Mouse (Mus musculus) liver, postnatal 0 days (tissue): ENCODE results near the gene Srpx2. TPM values are rescaled to one million over a fixed set of nuclear protein-coding genes. Genes with fewer than 3 reads are reported as not detected.

ENCODE experiments used
- ATAC-seq: fragments of 200-750 bp; cut with Nextera tagmentation; 2 replicates; pipeline ENCODE4 v1.8.0; 2017; ENCODE audit warnings: mild to moderate bottlenecking, moderate library complexity
- DNase-seq: peaks from one replicate; pipeline ENCODE4 v3.0.0-alpha.2; 2016
- H3K27ac ChIP-seq: fragments of 300-500 bp; sonication (generic); 2 replicates; pipeline ENCODE4 v1.5.1; 2014; ENCODE audit warnings: antibody characterized with exemption, moderate library complexity, mild to moderate bottlenecking, low read depth
- H3K27me3 ChIP-seq: fragments of 300-500 bp; sonication (generic); 2 replicates; pipeline ENCODE4 v1.6.1; 2014; ENCODE audit warnings: low read length, control low read depth, mixed read lengths; ENCODE audit not compliant: insufficient read depth
- H3K36me3 ChIP-seq: fragments of 300-500 bp; sonication (generic); replicated peaks from 2 replicates; pipeline ENCODE4 v1.6.1; 2014; ENCODE audit warnings: mild to moderate bottlenecking, control low read depth, low read length, moderate library complexity, mixed read lengths; ENCODE audit not compliant: insufficient read depth
- H3K4me1 ChIP-seq: fragments of 300-500 bp; sonication (generic); 2 replicates; pipeline ENCODE4 v1.6.1; 2014; ENCODE audit warnings: antibody characterized with exemption, mild to moderate bottlenecking, control low read depth; ENCODE audit not compliant: insufficient read depth
- H3K4me2 ChIP-seq: fragments of 300-500 bp; sonication (generic); 2 replicates; pipeline ENCODE4 v1.6.1; 2014; ENCODE audit warnings: low read depth, mild to moderate bottlenecking, low read length, moderate library complexity, mixed read lengths
- H3K4me3 ChIP-seq: fragments of 300-500 bp; sonication (generic); 2 replicates; pipeline ENCODE4 v1.5.1; 2014; ENCODE audit warnings: low read depth, low read length
- H3K9ac ChIP-seq: fragments of 300-500 bp; sonication (generic); replicated peaks from 2 replicates; pipeline ENCODE4 v1.6.1; 2014; ENCODE audit warnings: mild to moderate bottlenecking, moderate library complexity
- H3K9me3 ChIP-seq: fragments of 300-500 bp; sonication (generic); 2 replicates; pipeline ENCODE4 v1.6.1; 2016; ENCODE audit warnings: mild to moderate bottlenecking, control low read depth, low read length, mixed read lengths
- CTCF ChIP-seq: sonication (generic); IDR thresholded peaks from 2 replicates; pipeline ENCODE4 v1.5.1; 2016; ENCODE audit warnings: antibody characterized with exemption, low read depth
- EP300 ChIP-seq: IDR thresholded peaks from 2 replicates; pipeline ENCODE4 v1.6.1; 2016; ENCODE audit warnings: antibody characterized with exemption, low read depth, mild to moderate bottlenecking
- WGBS: fragments of 180-500 bp; shearing (Covaris S2); extraction: QIAGEN DNeasy Blood & Tissue Kit; methylation state at CpG from one replicate; pipeline ENCODE4 v1.1.7; 2014; ENCODE audit not compliant: insufficient replicate concordance; 5-methylcytosine and 5-hydroxymethylcytosine counted together
- polyA plus RNA-seq: library from polyadenylated mRNA; unstranded; fragments of >200 nt; fragmentation: Nextera tagmentation; extraction: Ambion mirVana; gene quantifications from 2 replicates; pipeline ENCODE4 v1.2.1, GENCODE M21; 2015

Srpx2 gene
- polyA plus RNA-seq, 1 experiment from 2014 or later, result 0.86 TPM

- ATAC-seq, result no peak
- DNase-seq, result no peak
- H3K9me3 ChIP-seq, result no peaks in the 10 kb centered on the region
- H3K9ac ChIP-seq, result no peak overlapping the region
- no peak overlapping the region for H3K27ac ChIP-seq
- no peaks in the 10 kb centered on the region for H3K4me1 ChIP-seq
- no peaks in the 10 kb centered on the region for H3K27me3 ChIP-seq
- WGBS, result 50% methylated on average over 1 of the region's 1 CpGs
- H3K4me2 ChIP-seq, result no peak overlapping the region
- H3K4me3 ChIP-seq, result no peak overlapping the region
- TF ChIP-seq CTCF (no peak), EP300 (no peak)
- no peaks in the 10 kb centered on the region for H3K36me3 ChIP-seq
These were observed 31.3 kb downstream of the Srpx2 start for GRCm38 (mm10) chrX:133939561-133939960.

GRCm38 (mm10) chrX:133947427-133947826, 39.2 kb downstream of the Srpx2 start:
- 35% methylated on average over 3 of the region's 3 CpGs for WGBS
- Histone ChIP-seq H3K36me3 (no peaks in the 10 kb centered on the region), H3K27ac (no peak overlapping the region), H3K4me3 (no peak overlapping the region), H3K9ac (no peak overlapping the region), H3K9me3 (no peaks in the 10 kb centered on the region), H3K4me1 (no peaks in the 10 kb centered on the region), H3K27me3 (no peaks in the 10 kb centered on the region), H3K4me2 (no peak overlapping the region)
- DNase-seq (peak; percentile 33), ATAC-seq (peak; percentile 51; the same call in 1 of the 2 replicates)
- peak; percentile 86 for TF ChIP-seq CTCF
- TF ChIP-seq EP300, result no peak

- DNase-seq, result no peak
- no peak for ATAC-seq
- TF ChIP-seq EP300 (no peak), CTCF (no peak)
- 69% methylated on average over 7 of the region's 7 CpGs for WGBS
- H3K36me3 ChIP-seq, result no peaks in the 10 kb centered on the region
- no peak overlapping the region for H3K9ac ChIP-seq
- no peak overlapping the region for H3K4me3 ChIP-seq
- no peak overlapping the region for H3K4me2 ChIP-seq
- H3K9me3 ChIP-seq, result no peaks in the 10 kb centered on the region
- no peak overlapping the region for H3K27ac ChIP-seq
- H3K4me1 ChIP-seq, result no peaks in the 10 kb centered on the region
- no peaks in the 10 kb centered on the region for H3K27me3 ChIP-seq
These were observed 46.4 kb downstream of the Srpx2 start for GRCm38 (mm10) chrX:133954661-133955060.

GRCm38 (mm10) chrX:133960617-133961016, 52.4 kb downstream of the Srpx2 start:
- 39% methylated on average over 2 of the region's 2 CpGs for WGBS
- ATAC-seq (no peak), DNase-seq (no peak)
- no peaks in the 10 kb centered on the region for H3K4me1 ChIP-seq
- H3K4me3 ChIP-seq, result no peak overlapping the region
- H3K27me3 ChIP-seq, result no peaks in the 10 kb centered on the region
- no peak overlapping the region for H3K9ac ChIP-seq
- H3K36me3 ChIP-seq, result no peaks in the 10 kb centered on the region
- TF ChIP-seq CTCF, result no peak
- TF ChIP-seq EP300, result no peak
- H3K27ac ChIP-seq, result no peak overlapping the region
- H3K9me3 ChIP-seq, result no peaks in the 10 kb centered on the region
- H3K4me2 ChIP-seq, result no peak overlapping the region

GRCm38 (mm10) chrX:133964615-133965014, 56.4 kb downstream of the Srpx2 start:
- TF ChIP-seq EP300, result no peak
- no peak for TF ChIP-seq CTCF
- DNase-seq (no peak), ATAC-seq (no peak)
- Histone ChIP-seq H3K9ac (no peak overlapping the region), H3K9me3 (no peaks in the 10 kb centered on the region), H3K4me1 (no peaks in the 10 kb centered on the region), H3K4me3 (no peak overlapping the region), H3K27me3 (no peaks in the 10 kb centered on the region), H3K27ac (no peak overlapping the region), H3K36me3 (no peaks in the 10 kb centered on the region), H3K4me2 (no peak overlapping the region)
- 68% methylated on average over 2 of the region's 2 CpGs for WGBS

GRCm38 (mm10) chrX:133981231-133982002, 73.2 kb downstream of the Srpx2 start, which contains the start of gene Sytl4:
TSS of gene Sytl4 (minus strand) at chrX:133981812.
- Histone ChIP-seq H3K9me3 (no peaks in the 10 kb centered on the region), H3K4me1 (no peaks in the 10 kb centered on the region)
- WGBS, result 15% methylated on average over 22 of the region's 29 CpGs

More at GRCm38 (mm10) chrX:133981231-133982002, 73.2 kb downstream of the Srpx2 start, which contains the start of gene Sytl4:
- Histone ChIP-seq H3K4me2 (peak within 1 kb of the TSS; percentile 72), H3K4me3 (peak within 1 kb of the TSS; percentile 43), H3K9ac (no peak within 1 kb of the TSS), H3K27ac (no peak within 1 kb of the TSS), H3K27me3 (peaks cover 6% of the 10 kb centered on the region; the same call in 1 of the 2 replicates), H3K36me3 (no peaks in the 10 kb centered on the region)
- peak; percentile 14 for DNase-seq
- ATAC-seq, result no peak
- no peak for TF ChIP-seq CTCF
- TF ChIP-seq EP300, result no peak

Other genes with a start within 250 kb of the Srpx2 start
- gene Pcdh19, start 219.4 kb upstream of the Srpx2 start, polyA plus RNA-seq, result 0.28 and 0.83 TPM in 2 replicates
- 0.08 TPM in 1 of 2 replicates, not detected in the other for gene Tnmd, start 57.4 kb upstream of the Srpx2 start, polyA plus RNA-seq
- 6.3 and 6.7 TPM in 2 replicates for gene Tspan6, start 10.0 kb upstream of the Srpx2 start, polyA plus RNA-seq
- 1.2 and 1.3 TPM in 2 replicates for gene Sytl4, start 73.4 kb downstream of the Srpx2 start, polyA plus RNA-seq
- gene Cstf2, start 150.8 kb downstream of the Srpx2 start, polyA plus RNA-seq, result 8.3 and 9.7 TPM in 2 replicates